Mouse (Mus musculus) heart, embryonic 11.5 days (tissue): Measurements from ENCODE around the gene Scgb1b3. TPM values are rescaled to one million over a fixed set of nuclear protein-coding genes. Genes with fewer than 3 reads are reported as not detected.

ENCODE experiments used
- ATAC-seq: fragments of 200-750 bp; cut with Nextera tagmentation; replicated peaks from 2 replicates; pipeline ENCODE4 v1.8.0; 2017; ENCODE audit warnings: moderate library complexity; ENCODE audit not compliant: insufficient number of reproducible peaks, low FRiP score, low TSS enrichment
- H3K27ac ChIP-seq: fragments of 300-500 bp; sonication (generic); 2 replicates; pipeline ENCODE4 v1.5.1; 2014; ENCODE audit warnings: mild to moderate bottlenecking, low read depth, low read length
- H3K27me3 ChIP-seq: fragments of 300-500 bp; sonication (generic); 2 replicates; pipeline ENCODE4 v1.6.1; 2014; ENCODE audit warnings: mild to moderate bottlenecking, low read length, mixed read lengths; ENCODE audit not compliant: control insufficient read depth, insufficient read depth
- H3K36me3 ChIP-seq: fragments of 300-500 bp; sonication (generic); 2 replicates; pipeline ENCODE4 v1.6.1; 2014; ENCODE audit warnings: mild to moderate bottlenecking, low read length, moderate library complexity, mixed read lengths; ENCODE audit not compliant: control insufficient read depth, insufficient read depth
- H3K4me1 ChIP-seq: fragments of 300-500 bp; sonication (generic); 2 replicates; pipeline ENCODE4 v1.6.1; 2014; ENCODE audit warnings: low read length; ENCODE audit not compliant: control insufficient read depth, insufficient read depth
- H3K4me2 ChIP-seq: fragments of 300-500 bp; sonication (generic); 2 replicates; pipeline ENCODE4 v1.6.1; 2014; ENCODE audit warnings: mild to moderate bottlenecking, moderate library complexity
- H3K4me3 ChIP-seq: fragments of 300-500 bp; sonication (generic); 2 replicates; pipeline ENCODE4 v1.5.1; 2014; ENCODE audit warnings: low read depth, low read length
- H3K9ac ChIP-seq: fragments of 300-500 bp; sonication (generic); 2 replicates; pipeline ENCODE4 v1.6.1; 2014; ENCODE audit warnings: mild to moderate bottlenecking, low read depth, low read length, moderate library complexity
- H3K9me3 ChIP-seq: fragments of 300-500 bp; sonication (generic); replicated peaks from 2 replicates; pipeline ENCODE4 v1.6.1; 2016; ENCODE audit warnings: low read length; ENCODE audit not compliant: control insufficient read depth
- WGBS: fragments of 180-500 bp; shearing (Covaris S2); extraction: QIAGEN DNeasy Blood & Tissue Kit; methylation state at CpG from one replicate; pipeline ENCODE4 v1.1.7; 2014; ENCODE audit not compliant: insufficient replicate concordance; 5-methylcytosine and 5-hydroxymethylcytosine counted together
- polyA plus RNA-seq: library from polyadenylated mRNA; unstranded; fragments of >200 nt; fragmentation: Nextera tagmentation; extraction: Ambion mirVana; gene quantifications from 2 replicates; pipeline ENCODE4 v1.2.1, GENCODE M21; 2014

The Scgb1b3 gene
- not detected in 2 replicates for polyA plus RNA-seq

- Histone ChIP-seq H3K9me3 (peaks cover 25% of the 10 kb centered on the region), H3K4me2 (no peak within 1 kb of the TSS), H3K27me3 (no peaks in the 10 kb centered on the region), H3K4me1 (no peaks in the 10 kb centered on the region), H3K9ac (no peak within 1 kb of the TSS), H3K4me3 (no peak within 1 kb of the TSS), H3K36me3 (no peaks in the 10 kb centered on the region), H3K27ac (no peak within 1 kb of the TSS)
- no peak for ATAC-seq
- 63% methylated on average over 3 of the region's 3 CpGs for WGBS
Observed at GRCm38 (mm10) chr7:31375292-31375691, at the start of gene Scgb1b3. Scgb1b3 (plus strand) TSS chr7:31375592.

- Histone ChIP-seq H3K27ac (no peak within 1 kb of the TSS), H3K4me1 (no peaks in the 10 kb centered on the region), H3K4me2 (no peak within 1 kb of the TSS), H3K36me3 (no peaks in the 10 kb centered on the region), H3K9ac (no peak within 1 kb of the TSS), H3K4me3 (no peak within 1 kb of the TSS), H3K9me3 (peaks cover 40% of the 10 kb centered on the region), H3K27me3 (no peaks in the 10 kb centered on the region)
- no peak for ATAC-seq
- 60% methylated on average over 4 of the region's 4 CpGs for WGBS
Observed at GRCm38 (mm10) chr7:31362022-31362560, 13.3 kb upstream of the Scgb1b3 start, which contains the start of gene Scgb2b3. Scgb2b3 (minus strand) TSS chr7:31362072.

Other genes starting within 250 kb of the Scgb1b3 start
- gene Scn1b, start 248.6 kb upstream of the Scgb1b3 start, polyA plus RNA-seq, result 3.0 TPM in 2 replicates
- 49.0 and 55.9 TPM in 2 replicates for gene Gramd1a, start 219.7 kb upstream of the Scgb1b3 start, polyA plus RNA-seq
- not detected in 2 replicates for gene Scgb2b2, start 85.1 kb upstream of the Scgb1b3 start, polyA plus RNA-seq
- gene Scgb1b2, start 83.8 kb upstream of the Scgb1b3 start, polyA plus RNA-seq, result not detected in 2 replicates
- gene Scgb2b3, start 13.5 kb upstream of the Scgb1b3 start, polyA plus RNA-seq, result not detected in 2 replicates